Mouse (Mus musculus) stomach, postnatal 0 days (tissue): ENCODE data around the gene Rpl36. TPM values are rescaled to one million over a fixed set of nuclear protein-coding genes. Genes with fewer than 3 reads are reported as not detected.
"Not testable (repeated sequence)": the region's sequence is repeated elsewhere in the genome, so short reads cannot be mapped to it uniquely, and the experiment has no call there.

Experiments
- ATAC-seq: fragments of 200-750 bp; cut with Nextera tagmentation; 2 replicates; pipeline ENCODE4 v1.8.0; 2017; ENCODE audit not compliant: low FRiP score, low TSS enrichment
- DNase-seq: peaks from one replicate; pipeline ENCODE4 v3.0.0-alpha.2; 2016; ENCODE audit warnings: low spot score
- H3K27ac ChIP-seq: fragments of 300-500 bp; sonication (generic); replicated peaks from 2 replicates; pipeline ENCODE4 v1.5.1; 2014; ENCODE audit warnings: mild to moderate bottlenecking, control low read depth
- H3K27me3 ChIP-seq: fragments of 300-500 bp; sonication (generic); 2 replicates; pipeline ENCODE4 v1.6.1; 2014; ENCODE audit warnings: low read length; ENCODE audit not compliant: control insufficient read depth, insufficient read depth
- H3K36me3 ChIP-seq: fragments of 300-500 bp; sonication (generic); 2 replicates; pipeline ENCODE4 v1.6.1; 2014; ENCODE audit warnings: low read length, mixed read lengths; ENCODE audit not compliant: control insufficient read depth, insufficient read depth
- H3K4me1 ChIP-seq: fragments of 300-500 bp; sonication (generic); replicated peaks from 2 replicates; pipeline ENCODE4 v1.6.1; 2014; ENCODE audit warnings: antibody characterized with exemption; ENCODE audit not compliant: control insufficient read depth, insufficient read depth
- H3K4me2 ChIP-seq: fragments of 300-500 bp; sonication (generic); replicated peaks from 2 replicates; pipeline ENCODE4 v1.6.1; 2014; ENCODE audit warnings: low read depth, mild to moderate bottlenecking, control low read depth, moderate library complexity
- H3K4me3 ChIP-seq: fragments of 300-500 bp; sonication (generic); 2 replicates; pipeline ENCODE4 v1.5.1; 2014; ENCODE audit warnings: low read depth, low read length, control low read depth
- H3K9ac ChIP-seq: fragments of 300-500 bp; sonication (generic); 2 replicates; pipeline ENCODE4 v1.6.1; 2014; ENCODE audit warnings: mild to moderate bottlenecking, low read length, control low read depth, mixed read lengths
- H3K9me3 ChIP-seq: fragments of 300-500 bp; sonication (generic); 2 replicates; pipeline ENCODE4 v1.6.1; 2016; ENCODE audit warnings: low read length; ENCODE audit not compliant: control insufficient read depth
- CTCF ChIP-seq: IDR thresholded peaks from 2 replicates; pipeline ENCODE4 v1.5.1; 2016; ENCODE audit warnings: antibody characterized with exemption, low read depth, mild to moderate bottlenecking, moderate library complexity
- EP300 ChIP-seq: optimal IDR thresholded peaks from 2 replicates; pipeline ENCODE3; 2016; ENCODE audit warnings: antibody characterized with exemption
- WGBS: fragments of 180-500 bp; shearing (Covaris S2); extraction: QIAGEN DNeasy Blood & Tissue Kit; methylation state at CpG from one replicate; pipeline ENCODE4 v1.1.7; 2014; 5-methylcytosine and 5-hydroxymethylcytosine counted together
- polyA plus RNA-seq: library from polyadenylated mRNA; unstranded; fragments of >200 nt; fragmentation: Nextera tagmentation; extraction: Ambion mirVana; gene quantifications from 2 replicates; pipeline ENCODE4 v1.2.1, GENCODE M21; 2015

Gene Rpl36
- polyA plus RNA-seq, 1 experiment from 2014 or later: 2,215 TPM

- H3K9ac ChIP-seq: no peak overlapping the region
- peaks cover 4% of the 10 kb centered on the region; the same call in 1 of the 2 replicates for H3K4me1 ChIP-seq
- no peak overlapping the region for H3K27ac ChIP-seq
- TF ChIP-seq EP300 (no peak), CTCF (no peak)
- no peak overlapping the region for H3K4me3 ChIP-seq
- H3K4me2 ChIP-seq: no peak overlapping the region
- peaks cover 9% of the 10 kb centered on the region; the same call in 1 of the 2 replicates for H3K36me3 ChIP-seq
- H3K9me3 ChIP-seq: no peaks in the 10 kb centered on the region
- peak; percentile 82 for DNase-seq
- ATAC-seq: peak; percentile 19; the same call in 1 of the 2 replicates
- H3K27me3 ChIP-seq: no peaks in the 10 kb centered on the region
- WGBS: 23% methylated on average over 12 of the region's 14 CpGs
Measured at GRCm38 (mm10) chr17:56611861-56612564, 1.2 kb upstream of the Rpl36 start.

DNA sequence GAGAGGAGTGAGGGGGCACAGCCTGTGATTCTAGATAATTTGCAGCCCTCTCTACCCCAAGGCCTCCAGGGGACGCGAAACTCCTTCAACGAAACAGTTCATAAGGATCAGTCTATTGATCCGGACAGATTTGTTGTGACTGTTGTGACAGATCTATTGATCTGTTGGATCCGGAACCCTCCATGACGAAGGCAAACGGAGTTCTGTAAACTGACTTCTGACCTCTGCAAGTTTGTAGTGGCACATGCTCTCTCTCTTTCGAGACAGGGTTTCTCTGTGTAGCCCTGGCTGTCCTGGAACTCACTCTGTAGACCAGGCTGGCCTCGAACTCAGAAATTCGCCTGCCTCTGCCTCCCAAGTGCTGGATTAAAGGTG is 664 bp upstream of the Rpl36 start:
- 71% methylated on average over 10 of the region's 10 CpGs for WGBS
- H3K27ac ChIP-seq, H3K27me3 ChIP-seq, H3K4me1 ChIP-seq, H3K4me2 ChIP-seq, H3K9me3 ChIP-seq, H3K36me3 ChIP-seq, H3K4me3 ChIP-seq, DNase-seq, ATAC-seq, H3K9ac ChIP-seq: not testable (repeated sequence)

- Histone ChIP-seq H3K27ac (peak overlapping the region; percentile 96), H3K36me3 (peaks cover 17% of the 10 kb centered on the region), H3K4me3 (peak overlapping the region; percentile 81), H3K9ac (peak overlapping the region; percentile 85), H3K4me2 (peak overlapping the region; percentile 77)
- WGBS: 0% methylated on average over 26 of the region's 26 CpGs
- H3K4me1 ChIP-seq, H3K27me3 ChIP-seq, H3K9me3 ChIP-seq, ATAC-seq: not testable (repeated sequence)
- DNase-seq: peak; percentile 49
Measured at GRCm38 (mm10) chr17:56613893-56614292, 677 bp downstream of the Rpl36 start.

- peak; percentile 39 for DNase-seq
- H3K36me3 ChIP-seq: peaks cover 20% of the 10 kb centered on the region
Measured at GRCm38 (mm10) chr17:56614391-56615135, 1.3 kb downstream of the Rpl36 start.

DNA sequence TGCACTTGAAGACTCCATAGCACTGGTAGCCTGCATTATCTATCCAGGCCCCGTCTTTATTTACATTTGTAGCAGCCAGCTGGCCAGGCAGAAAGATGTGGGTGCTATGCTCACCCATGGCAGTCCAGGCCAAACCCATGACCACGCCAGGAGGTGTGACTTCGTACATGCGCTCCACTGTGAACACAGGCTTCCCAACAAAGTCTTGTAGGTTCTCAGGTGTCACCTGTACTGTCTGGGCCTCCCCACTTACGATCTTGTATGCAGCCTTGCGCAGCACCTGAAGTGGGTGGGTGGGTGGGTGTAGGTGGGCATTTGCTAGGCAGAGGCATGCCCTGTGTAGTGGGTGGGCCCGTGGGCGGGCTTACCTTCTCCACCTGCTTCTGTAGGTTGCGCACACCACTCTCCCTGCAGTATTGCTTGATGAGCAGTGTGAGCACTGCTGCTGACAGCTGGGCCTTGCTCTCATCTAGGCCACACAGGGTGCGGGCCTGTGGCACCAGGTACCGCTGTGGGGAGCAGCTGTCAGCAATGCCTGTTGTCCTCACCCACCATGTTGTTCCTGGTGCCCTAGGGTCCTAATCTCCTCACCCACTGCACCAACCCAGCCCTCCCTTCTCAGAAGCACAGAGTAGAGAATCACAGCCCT is 2.0 kb downstream of the Rpl36 start:
- Histone ChIP-seq H3K4me3 (no peak overlapping the region), H3K9ac (peak overlapping the region; percentile 85), H3K27ac (no peak overlapping the region), H3K4me2 (peak overlapping the region; percentile 77), H3K27me3 (no peaks in the 10 kb centered on the region), H3K9me3 (no peaks in the 10 kb centered on the region), H3K4me1 (peaks cover 1% of the 10 kb centered on the region; the same call in 1 of the 2 replicates), H3K36me3 (peaks cover 26% of the 10 kb centered on the region)
- DNase-seq: peak; percentile 62
- no peak for TF ChIP-seq CTCF
- no peak for TF ChIP-seq EP300
- ATAC-seq: peak; percentile 15; the same call in 1 of the 2 replicates
- 61% methylated on average over 11 of the region's 11 CpGs for WGBS

More at GRCm38 (mm10) chr17:56614391-56615135, 1.3 kb downstream of the Rpl36 start:
- WGBS: 18% methylated on average over 14 of the region's 14 CpGs
- peak overlapping the region; percentile 85 for H3K9ac ChIP-seq
- peak overlapping the region; percentile 81 for H3K4me3 ChIP-seq
- peaks cover 4% of the 10 kb centered on the region; the same call in 1 of the 2 replicates for H3K4me1 ChIP-seq
- TF ChIP-seq EP300 (no peak), CTCF (no peak)
- no peak for ATAC-seq
- peak overlapping the region; percentile 96; the same call in 1 of the 2 replicates for H3K27ac ChIP-seq
- H3K27me3 ChIP-seq: no peaks in the 10 kb centered on the region
- no peaks in the 10 kb centered on the region for H3K9me3 ChIP-seq
- H3K4me2 ChIP-seq: peak overlapping the region; percentile 77
